Mouse (Mus musculus): ENCODE results near the gene Igfbp7. TPM values are rescaled to one million over a fixed set of nuclear protein-coding genes. Genes with fewer than 3 reads are reported as not detected.
A peak's percentile ranks its signal among the peaks of the same experiment; 100 is the strongest.

The Igfbp7 gene
- polyA plus RNA-seq, 1 experiment from 2014 or later: 78.7 TPM

DNA sequence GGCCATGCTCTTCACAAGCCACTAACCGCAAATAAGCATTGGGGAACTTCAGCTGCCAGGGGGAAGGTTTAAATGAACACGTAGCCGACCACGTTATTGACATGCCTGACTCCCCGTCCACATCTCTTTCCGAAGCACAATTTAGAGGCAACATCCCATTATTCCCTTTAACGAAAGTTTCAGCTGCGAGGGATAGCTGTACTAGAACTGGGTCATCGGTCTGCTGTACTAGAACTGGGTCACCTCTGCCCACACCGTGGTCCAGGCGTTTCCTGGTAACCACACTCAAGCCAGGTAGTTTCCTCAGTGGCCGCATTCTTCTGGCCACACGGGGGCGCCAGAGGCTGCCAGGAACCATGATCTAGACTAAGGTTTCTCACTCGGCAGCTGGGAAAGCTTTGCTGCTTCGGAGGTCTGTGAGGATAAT lies 53.5 kb downstream of the Igfbp7 start:
- ATAC-seq: peak; percentile 80
- Histone ChIP-seq H3K4me1 (ENCODE audit: control insufficient read depth, insufficient read depth, low read depth, low read length) (peaks cover 4% of the 10 kb centered on the region; the same call in 1 of the 2 replicates), H3K27ac (ENCODE audit: low read depth, low read length) (no peak overlapping the region), H3K27me3 (replicated peaks; ENCODE audit: control insufficient read depth, insufficient read depth, low read length) (no peaks in the 10 kb centered on the region), H3K9me3 (ENCODE audit: control insufficient read depth, low read length) (no peaks in the 10 kb centered on the region), H3K9ac (ENCODE audit: low read depth, low read length) (peak overlapping the region; percentile 28), H3K4me2 (ENCODE audit: low read length) (peak overlapping the region; percentile 54), H3K36me3 (ENCODE audit: control insufficient read depth, insufficient read depth, low read length) (peaks cover 7% of the 10 kb centered on the region), H3K4me3 (ENCODE audit: low read length) (peak overlapping the region; percentile 27)
- 5% methylated on average over 16 of the region's 16 CpGs for WGBS

DNA sequence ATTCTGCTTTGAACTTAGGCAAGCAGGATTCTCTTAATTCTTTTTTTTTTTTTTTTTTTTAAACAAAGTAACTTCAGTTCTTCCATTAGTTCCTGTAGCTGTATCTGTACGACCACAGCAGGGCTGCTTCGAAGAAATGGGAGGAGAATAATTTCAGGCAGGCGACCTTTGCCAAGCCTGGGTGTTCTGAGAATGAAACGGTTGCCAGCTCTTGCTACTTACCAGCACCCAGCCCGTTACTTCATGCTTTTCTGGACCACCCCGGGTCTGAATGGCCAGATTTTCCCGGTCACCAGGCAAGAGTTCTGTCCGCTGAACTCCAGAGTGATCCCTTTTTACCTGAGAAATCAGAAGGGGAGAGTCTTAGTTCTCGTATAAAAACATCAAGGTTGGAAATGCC lies 56.1 kb downstream of the Igfbp7 start:
- Histone ChIP-seq H3K4me2 (ENCODE audit: low read length) (no peak overlapping the region), H3K36me3 (ENCODE audit: control insufficient read depth, insufficient read depth, low read length) (peaks cover 27% of the 10 kb centered on the region), H3K27ac (ENCODE audit: low read depth, low read length) (no peak overlapping the region), H3K4me1 (ENCODE audit: control insufficient read depth, insufficient read depth, low read depth, low read length) (no peaks in the 10 kb centered on the region; the same call in 1 of the 2 replicates), H3K27me3 (replicated peaks; ENCODE audit: control insufficient read depth, insufficient read depth, low read length) (no peaks in the 10 kb centered on the region), H3K4me3 (ENCODE audit: low read length) (no peak overlapping the region), H3K9ac (ENCODE audit: low read depth, low read length) (no peak overlapping the region), H3K9me3 (ENCODE audit: control insufficient read depth, low read length) (no peaks in the 10 kb centered on the region)
- WGBS: 76% methylated on average over 9 of the region's 9 CpGs
- no peak for ATAC-seq

DNA sequence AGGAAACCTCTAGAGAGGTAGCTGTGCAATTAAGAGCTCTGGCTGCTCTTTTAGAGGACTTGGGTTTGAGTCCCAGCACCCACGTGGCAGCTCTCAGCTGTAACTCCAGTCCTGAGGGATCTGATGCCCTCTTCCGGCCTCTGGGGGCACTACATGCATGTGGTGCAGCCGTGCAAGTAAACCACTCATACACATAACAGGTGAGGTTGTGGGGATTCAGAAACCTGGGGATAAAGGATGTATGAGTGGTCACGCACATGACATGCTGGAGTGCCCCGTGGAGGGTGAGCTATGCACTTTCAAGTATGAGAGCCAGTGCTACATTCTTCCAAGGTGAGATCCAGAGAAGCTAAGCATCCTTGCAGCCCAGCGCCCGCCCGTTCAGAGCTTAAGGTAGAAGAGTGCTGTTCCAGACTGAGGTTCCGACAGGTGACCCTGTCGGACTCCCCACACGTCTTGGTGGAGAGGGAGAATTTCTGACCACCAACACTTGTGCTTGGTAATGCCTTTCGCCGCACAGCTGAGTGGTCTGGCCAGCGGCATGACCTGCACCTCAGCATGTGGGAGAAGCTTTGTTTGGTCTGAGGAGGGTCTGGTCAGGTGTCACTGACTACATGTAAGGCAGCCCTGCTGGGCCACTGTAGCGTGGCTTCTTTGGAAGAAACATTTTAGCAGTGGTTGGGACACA lies 57.7 kb downstream of the Igfbp7 start:
- Histone ChIP-seq H3K36me3 (ENCODE audit: control insufficient read depth, insufficient read depth, low read length) (peaks cover 39% of the 10 kb centered on the region), H3K27me3 (replicated peaks; ENCODE audit: control insufficient read depth, insufficient read depth, low read length) (no peaks in the 10 kb centered on the region)
- WGBS: 93% methylated on average over 15 of the region's 15 CpGs

DNA sequence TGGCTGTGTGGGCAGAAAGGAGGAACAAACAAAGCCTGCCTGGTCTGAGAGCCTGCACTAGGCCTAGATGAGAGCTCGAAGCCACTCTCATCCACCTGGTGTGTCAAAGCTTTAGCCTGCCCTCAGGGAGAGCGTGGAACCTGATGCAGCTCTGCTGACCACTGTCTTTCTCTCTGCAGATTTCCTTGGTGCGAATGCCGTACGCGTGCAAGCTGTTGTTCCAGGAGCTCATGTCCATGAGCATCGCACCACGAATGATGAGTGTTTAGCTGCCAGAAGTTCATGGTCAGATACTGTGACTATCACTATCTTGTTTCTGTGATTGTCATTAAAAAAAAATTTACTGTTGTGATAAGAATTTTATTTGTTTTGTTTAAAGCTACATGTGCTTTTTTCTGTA lies 58.9 kb downstream of the Igfbp7 start:
- H3K36me3 ChIP-seq (ENCODE audit: control insufficient read depth, insufficient read depth, low read length): peaks cover 40% of the 10 kb centered on the region
- WGBS: 96% methylated on average over 8 of the region's 8 CpGs
- no peaks in the 10 kb centered on the region for H3K9me3 ChIP-seq (ENCODE audit: control insufficient read depth, low read length)
- no peaks in the 10 kb centered on the region for H3K4me1 ChIP-seq (ENCODE audit: control insufficient read depth, insufficient read depth, low read depth, low read length)
- H3K9ac ChIP-seq (ENCODE audit: low read depth, low read length): no peak overlapping the region
- H3K27ac ChIP-seq (ENCODE audit: low read depth, low read length): no peak overlapping the region
- no peaks in the 10 kb centered on the region for H3K27me3 ChIP-seq (replicated peaks; ENCODE audit: control insufficient read depth, insufficient read depth, low read length)
- ATAC-seq: no peak
- H3K4me3 ChIP-seq (ENCODE audit: low read length): no peak overlapping the region
- H3K4me2 ChIP-seq (ENCODE audit: low read length): no peak overlapping the region

More for the DNA sequence above, 57.7 kb downstream of the Igfbp7 start:
- H3K27ac ChIP-seq (ENCODE audit: low read depth, low read length): no peak overlapping the region
- no peak for ATAC-seq
- no peak overlapping the region for H3K4me2 ChIP-seq (ENCODE audit: low read length)
- H3K4me3 ChIP-seq (ENCODE audit: low read length): no peak overlapping the region
- no peak overlapping the region for H3K9ac ChIP-seq (ENCODE audit: low read depth, low read length)
- H3K9me3 ChIP-seq (ENCODE audit: control insufficient read depth, low read length): no peaks in the 10 kb centered on the region
- H3K4me1 ChIP-seq (ENCODE audit: control insufficient read depth, insufficient read depth, low read depth, low read length): no peaks in the 10 kb centered on the region; the same call in 1 of the 2 replicates

DNA sequence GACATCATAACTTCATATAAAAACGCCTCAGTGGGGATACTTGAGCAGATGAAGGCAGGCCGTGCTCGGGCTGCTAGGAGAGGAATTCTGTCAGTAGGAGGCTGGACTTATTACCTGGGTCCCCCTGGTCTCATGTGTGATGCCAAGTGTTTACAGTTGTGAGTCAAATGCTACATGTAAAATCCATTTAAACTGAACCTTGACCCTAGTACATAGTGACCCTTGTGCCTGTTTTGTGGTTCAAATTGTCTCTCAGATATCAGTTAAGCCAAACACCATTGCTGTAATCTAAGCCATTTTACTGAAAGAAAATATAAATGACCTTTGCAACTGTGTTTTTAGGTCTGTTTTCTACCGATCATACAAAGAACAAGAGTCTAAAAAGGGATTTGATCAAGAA lies 67.8 kb downstream of the Igfbp7 start:
- Histone ChIP-seq H3K4me3 (ENCODE audit: low read length) (no peak overlapping the region), H3K4me1 (ENCODE audit: control insufficient read depth, insufficient read depth, low read depth, low read length) (no peaks in the 10 kb centered on the region), H3K36me3 (ENCODE audit: control insufficient read depth, insufficient read depth, low read length) (peaks cover 38% of the 10 kb centered on the region), H3K9ac (ENCODE audit: low read depth, low read length) (no peak overlapping the region), H3K27ac (ENCODE audit: low read depth, low read length) (no peak overlapping the region), H3K27me3 (replicated peaks; ENCODE audit: control insufficient read depth, insufficient read depth, low read length) (no peaks in the 10 kb centered on the region), H3K9me3 (ENCODE audit: control insufficient read depth, low read length) (no peaks in the 10 kb centered on the region), H3K4me2 (ENCODE audit: low read length) (no peak overlapping the region)
- no peak for ATAC-seq
- WGBS: 91% methylated on average over 4 of the region's 4 CpGs

DNA sequence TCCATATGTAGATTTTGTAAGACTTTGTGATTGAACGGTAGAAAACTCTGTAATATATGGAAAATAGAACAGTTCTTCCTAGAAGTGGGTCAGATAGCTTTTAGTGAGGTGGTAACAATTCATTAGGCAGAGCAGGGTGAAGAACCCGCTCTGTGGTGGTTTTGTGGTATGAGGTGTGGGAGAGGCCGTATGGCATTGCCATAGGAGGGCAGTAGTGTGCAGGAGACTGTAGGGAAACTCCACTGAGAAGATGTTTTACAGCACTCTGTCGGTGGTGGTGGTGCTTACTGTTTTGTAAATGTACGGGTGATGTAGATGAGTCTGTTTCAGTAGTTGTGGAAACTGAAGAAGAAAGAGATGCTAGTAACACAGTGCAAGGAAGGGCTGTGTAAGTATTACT lies 77.7 kb downstream of the Igfbp7 start:
- 84% methylated on average over 5 of the region's 5 CpGs for WGBS
- no peak for ATAC-seq
- no peaks in the 10 kb centered on the region for H3K27me3 ChIP-seq (replicated peaks; ENCODE audit: control insufficient read depth, insufficient read depth, low read length)

DNA sequence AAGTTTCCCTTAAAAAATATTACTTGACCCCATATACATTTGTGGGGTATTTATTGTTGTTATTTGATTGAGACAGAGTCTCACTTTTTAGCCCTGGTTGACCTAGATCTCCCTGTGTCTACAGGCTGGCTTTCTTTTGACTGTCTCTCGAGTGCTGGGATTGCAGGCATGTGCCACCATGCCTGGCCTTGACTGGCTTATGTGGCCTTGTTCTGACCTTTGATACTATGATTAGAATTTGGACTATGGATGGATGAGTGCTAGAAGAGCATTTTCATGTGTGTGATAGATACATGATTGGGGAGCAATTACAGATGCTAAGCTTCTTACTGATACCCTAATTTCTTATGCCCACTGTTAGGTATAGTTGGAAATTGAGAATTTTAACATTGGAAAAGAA lies 82.9 kb downstream of the Igfbp7 start:
- no peak for ATAC-seq
- 86% methylated on average over 1 of the region's 1 CpGs for WGBS
- no peaks in the 10 kb centered on the region for H3K9me3 ChIP-seq (ENCODE audit: control insufficient read depth, low read length)
- no peak overlapping the region for H3K4me3 ChIP-seq (ENCODE audit: low read length)
- no peak overlapping the region for H3K4me2 ChIP-seq (ENCODE audit: low read length)
- no peak overlapping the region for H3K27ac ChIP-seq (ENCODE audit: low read depth, low read length)
- no peaks in the 10 kb centered on the region for H3K27me3 ChIP-seq (replicated peaks; ENCODE audit: control insufficient read depth, insufficient read depth, low read length)
- no peak overlapping the region for H3K9ac ChIP-seq (ENCODE audit: low read depth, low read length)
- H3K4me1 ChIP-seq (ENCODE audit: control insufficient read depth, insufficient read depth, low read depth, low read length): no peaks in the 10 kb centered on the region
- peaks cover 53% of the 10 kb centered on the region for H3K36me3 ChIP-seq (ENCODE audit: control insufficient read depth, insufficient read depth, low read length)

More for the DNA sequence above, 77.7 kb downstream of the Igfbp7 start:
- no peaks in the 10 kb centered on the region for H3K9me3 ChIP-seq (ENCODE audit: control insufficient read depth, low read length)
- no peak overlapping the region for H3K4me3 ChIP-seq (ENCODE audit: low read length)
- no peak overlapping the region for H3K9ac ChIP-seq (ENCODE audit: low read depth, low read length)
- peaks cover 59% of the 10 kb centered on the region for H3K36me3 ChIP-seq (ENCODE audit: control insufficient read depth, insufficient read depth, low read length)
- no peaks in the 10 kb centered on the region for H3K4me1 ChIP-seq (ENCODE audit: control insufficient read depth, insufficient read depth, low read depth, low read length)
- no peak overlapping the region for H3K4me2 ChIP-seq (ENCODE audit: low read length)
- H3K27ac ChIP-seq (ENCODE audit: low read depth, low read length): no peak overlapping the region

DNA sequence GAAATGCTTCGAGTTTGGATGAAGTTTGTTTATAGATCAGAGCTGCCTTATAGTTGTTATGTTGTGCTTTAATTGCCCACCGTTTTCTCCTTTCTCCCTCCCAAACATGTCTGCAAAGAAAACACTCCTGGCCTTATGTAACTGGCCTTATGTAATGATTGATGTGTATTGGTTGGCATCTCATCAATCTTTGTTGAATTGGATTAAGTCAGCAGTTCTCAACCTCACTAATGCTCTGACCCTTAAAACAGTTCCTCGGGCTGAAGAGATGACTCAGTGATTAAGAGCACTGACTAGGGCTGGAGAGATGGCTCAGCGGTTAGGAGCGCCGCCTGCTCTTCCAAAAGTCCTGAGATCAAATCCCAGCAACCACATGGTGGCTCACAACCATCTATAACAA lies 92.9 kb downstream of the Igfbp7 start:
- H3K27me3 ChIP-seq (replicated peaks; ENCODE audit: control insufficient read depth, insufficient read depth, low read length): no peaks in the 10 kb centered on the region
- no peak overlapping the region for H3K4me3 ChIP-seq (ENCODE audit: low read length)
- no peak overlapping the region for H3K27ac ChIP-seq (ENCODE audit: low read depth, low read length)
- H3K9ac ChIP-seq (ENCODE audit: low read depth, low read length): no peak overlapping the region
- 91% methylated on average over 6 of the region's 6 CpGs for WGBS
- H3K4me1 ChIP-seq (ENCODE audit: control insufficient read depth, insufficient read depth, low read depth, low read length): peaks cover 10% of the 10 kb centered on the region
- H3K4me2 ChIP-seq (ENCODE audit: low read length): no peak overlapping the region
- peaks cover 6% of the 10 kb centered on the region for H3K36me3 ChIP-seq (ENCODE audit: control insufficient read depth, insufficient read depth, low read length)
- ATAC-seq: no peak
- H3K9me3 ChIP-seq (ENCODE audit: control insufficient read depth, low read length): no peaks in the 10 kb centered on the region

DNA sequence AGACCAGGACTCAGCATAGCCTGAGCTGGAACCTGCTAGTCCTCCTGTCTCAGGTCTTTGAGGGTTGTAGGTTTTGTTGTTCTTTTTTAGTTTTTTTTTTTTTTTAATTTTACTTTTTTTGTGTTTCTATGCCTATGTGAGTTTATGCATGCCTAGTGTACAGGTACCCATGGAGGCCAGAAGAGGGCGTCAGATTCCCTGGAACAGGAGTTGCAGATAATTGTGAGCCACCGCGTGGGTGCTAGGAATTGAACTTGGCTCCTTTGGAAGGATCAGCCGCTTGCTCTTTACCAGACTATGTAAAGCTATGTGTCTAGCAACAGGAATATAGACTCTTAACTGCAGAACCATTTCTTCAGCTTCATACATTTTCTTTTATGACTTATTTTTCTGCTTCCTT lies 93.6 kb downstream of the Igfbp7 start:
- Histone ChIP-seq H3K9me3 (ENCODE audit: control insufficient read depth, low read length) (no peaks in the 10 kb centered on the region), H3K4me2 (ENCODE audit: low read length) (no peak overlapping the region)

More for the DNA sequence above, 93.6 kb downstream of the Igfbp7 start:
- H3K4me1 ChIP-seq (ENCODE audit: control insufficient read depth, insufficient read depth, low read depth, low read length): peaks cover 10% of the 10 kb centered on the region
- WGBS: 96% methylated on average over 4 of the region's 4 CpGs
- no peak for ATAC-seq
- H3K4me3 ChIP-seq (ENCODE audit: low read length): no peak overlapping the region
- H3K36me3 ChIP-seq (ENCODE audit: control insufficient read depth, insufficient read depth, low read length): peaks cover 4% of the 10 kb centered on the region; the same call in 1 of the 2 replicates
- no peaks in the 10 kb centered on the region for H3K27me3 ChIP-seq (replicated peaks; ENCODE audit: control insufficient read depth, insufficient read depth, low read length)
- H3K27ac ChIP-seq (ENCODE audit: low read depth, low read length): no peak overlapping the region
- H3K9ac ChIP-seq (ENCODE audit: low read depth, low read length): no peak overlapping the region

All from hindbrain, embryonic 16.5 days (tissue).